Mouse (Mus musculus) liver, embryonic 14.5 days (tissue): Measurements from ENCODE around the gene Plekhg2. TPM values are rescaled to one million over a fixed set of nuclear protein-coding genes. Genes with fewer than 3 reads are reported as not detected.

Experiments used
- ATAC-seq: fragments of 200-750 bp; cut with Nextera tagmentation; 2 replicates; pipeline ENCODE4 v1.8.0; 2017; ENCODE audit warnings: moderate number of reproducible peaks, mild to moderate bottlenecking, moderate library complexity; ENCODE audit not compliant: insufficient read depth
- DNase-seq, 3 experiments: peaks; one replicate each; pipeline ENCODE4 v3.0.0-alpha.2; 2012 to 2013; ENCODE audit warnings: low read depth in 3 of 3, low spot score in 3 of 3
- H3K27ac ChIP-seq: fragments of 300-500 bp; sonication (generic); 2 replicates; pipeline ENCODE4 v1.5.1; 2014; ENCODE audit warnings: moderate library complexity, mild to moderate bottlenecking, control low read depth, inconsistent platforms
- H3K27me3 ChIP-seq: fragments of 300-500 bp; sonication (generic); 2 replicates; pipeline ENCODE4 v1.6.1; 2014; ENCODE audit warnings: mild to moderate bottlenecking, low read length, moderate library complexity; ENCODE audit not compliant: control insufficient read depth, insufficient read depth
- H3K36me3 ChIP-seq: fragments of 300-500 bp; sonication (generic); replicated peaks from 2 replicates; pipeline ENCODE4 v1.6.1; 2014; ENCODE audit warnings: low read depth; ENCODE audit not compliant: control insufficient read depth, insufficient read depth
- H3K4me1 ChIP-seq, 2 experiments: fragments of 200-500 bp in 1 of 2; fragments of 300-500 bp in 1 of 2; sonication (generic) in 1 of 2; replicated peaks; 2 replicates each; pipeline ENCODE4 v1.6.1; 2012 to 2014; ENCODE audit warnings: antibody characterized with exemption in 1 of 2, inconsistent platforms in 1 of 2, low read length in 1 of 2; ENCODE audit not compliant: control insufficient read depth in 2 of 2, insufficient read depth in 2 of 2
- H3K4me2 ChIP-seq: fragments of 300-500 bp; sonication (generic); 2 replicates; pipeline ENCODE4 v1.6.1; 2014; ENCODE audit warnings: low read depth, mild to moderate bottlenecking, control low read depth, moderate library complexity
- H3K4me3 ChIP-seq, 2 experiments: fragments of 200-500 bp in 1 of 2; fragments of 300-500 bp in 1 of 2; sonication (generic) in 1 of 2; 2 replicates each; pipeline ENCODE4 v1.5.1; 2012 to 2014; ENCODE audit warnings: low read depth in 2 of 2, low read length in 2 of 2, mild to moderate bottlenecking in 2 of 2, control low read depth in 1 of 2, inconsistent platforms in 1 of 2, moderate library complexity in 1 of 2; ENCODE audit not compliant: insufficient read depth in 1 of 2
- H3K9ac ChIP-seq: fragments of 300-500 bp; sonication (generic); replicated peaks from 2 replicates; pipeline ENCODE4 v1.6.1; 2014; ENCODE audit warnings: mild to moderate bottlenecking, control low read depth, moderate library complexity
- H3K9me3 ChIP-seq: fragments of 300-500 bp; sonication (generic); 2 replicates; pipeline ENCODE4 v1.6.1; 2016; ENCODE audit warnings: low read length, mixed read lengths; ENCODE audit not compliant: control insufficient read depth
- CTCF ChIP-seq: IDR thresholded peaks from 2 replicates; pipeline ENCODE4 v1.5.1; 2016; ENCODE audit warnings: antibody characterized with exemption, low read depth, control low read depth
- EP300 ChIP-seq: IDR thresholded peaks from 2 replicates; pipeline ENCODE4 v1.6.1; 2016; ENCODE audit warnings: antibody characterized with exemption, low read depth
- WGBS: fragments of 180-500 bp; shearing (Covaris S2); extraction: QIAGEN DNeasy Blood & Tissue Kit; methylation state at CpG from one replicate; pipeline ENCODE4 v1.1.7; 2014; ENCODE audit not compliant: insufficient replicate concordance; 5-methylcytosine and 5-hydroxymethylcytosine counted together
- polyA plus RNA-seq, 2 experiments: library from polyadenylated mRNA; depleted of rRNA in 1 of 2; stranded (reverse) in 1 of 2; unstranded in 1 of 2; fragments of >200 nt; fragmentation: Nextera tagmentation in 1 of 2; extraction: Ambion mirVana in 1 of 2; gene quantifications; 2 replicates each; pipeline versions ENCODE4 v1.2.1 to v1.2.3; 2012 to 2014

Plekhg2 gene
- polyA plus RNA-seq, 2 experiments = 3.2 to 3.4 TPM

- H3K9me3 ChIP-seq = no peaks in the 10 kb centered on the region
- peak; percentile 22; the same call in 1 of the 2 replicates for ATAC-seq
- no peaks in the 10 kb centered on the region for H3K27me3 ChIP-seq
- WGBS = 69% methylated on average over 15 of the region's 15 CpGs
- H3K4me2 ChIP-seq = no peak overlapping the region
- peaks cover 82% of the 10 kb centered on the region for H3K36me3 ChIP-seq
- TF ChIP-seq CTCF (no peak), EP300 (no peak)
- no peak overlapping the region for H3K27ac ChIP-seq
- H3K9ac ChIP-seq = no peak overlapping the region
- no peak overlapping the region for H3K4me3 ChIP-seq
- DNase-seq = no peak
- H3K4me1 ChIP-seq = no peaks in the 10 kb centered on the region
Observed at GRCm38 (mm10) chr7:28321974-28322720, 50.3 kb downstream of the Plekhg2 start.

- WGBS = 86% methylated on average over 17 of the region's 17 CpGs
- Histone ChIP-seq H3K9ac (no peak overlapping the region), H3K27me3 (no peaks in the 10 kb centered on the region), H3K4me1 (no peaks in the 10 kb centered on the region), H3K9me3 (no peaks in the 10 kb centered on the region), H3K27ac (no peak overlapping the region), H3K36me3 (peaks cover 85% of the 10 kb centered on the region), H3K4me2 (no peak overlapping the region), H3K4me3 (no peak overlapping the region)
- TF ChIP-seq CTCF = no peak
- no peak for TF ChIP-seq EP300
- ATAC-seq = no peak
- no peak for DNase-seq
Observed at GRCm38 (mm10) chr7:28318714-28319113, 53.7 kb downstream of the Plekhg2 start.

- Histone ChIP-seq H3K27ac (no peak overlapping the region), H3K9me3 (no peaks in the 10 kb centered on the region), H3K27me3 (no peaks in the 10 kb centered on the region), H3K36me3 (peaks cover 80% of the 10 kb centered on the region), H3K4me1 (no peaks in the 10 kb centered on the region; a peak in 1 of 4 replicates), H3K4me3 (no peak overlapping the region), H3K9ac (no peak overlapping the region), H3K4me2 (no peak overlapping the region)
- TF ChIP-seq CTCF (no peak), EP300 (no peak)
- WGBS = 66% methylated on average over 3 of the region's 3 CpGs
- DNase-seq (no peak), ATAC-seq (no peak)
Observed at GRCm38 (mm10) chr7:28318036-28318435, 54.4 kb downstream of the Plekhg2 start.

GRCm38 (mm10) chr7:28311926-28312543 lies 60.4 kb downstream of the Plekhg2 start, which contains the start of gene Timm50:
Timm50 (minus strand) TSS chr7:28312072.
- Histone ChIP-seq H3K36me3 (peaks cover 40% of the 10 kb centered on the region), H3K27me3 (no peaks in the 10 kb centered on the region), H3K9ac (peak within 1 kb of the TSS; percentile 94), H3K9me3 (no peaks in the 10 kb centered on the region), H3K4me3 (peak within 1 kb of the TSS; percentile 95 to 99), H3K27ac (peak within 1 kb of the TSS; percentile 41), H3K4me1 (peaks cover 4 to 6% of the 10 kb centered on the region in 2 experiments; a peak in 3 of 4 replicates), H3K4me2 (peak within 1 kb of the TSS; percentile 97)
- TF ChIP-seq CTCF (peak; percentile 36; the same call in 1 of the 2 replicates), EP300 (peak; percentile 50; the same call in 1 of the 2 replicates)
- ATAC-seq = peak; percentile 98
- under 1% methylated on average over 45 of the region's 45 CpGs for WGBS
- peak; percentile 93 to 95 (median 94) for DNase-seq
